8 mouse cellular contexts compared by ENCODE assay signal in genomic region chr11:115631505-115631890, GRCm38 (mm10). TPM values are rescaled to one million over a fixed set of nuclear protein-coding genes. Genes with fewer than 3 reads are reported as not detected.
DNase-seq lines count a peak whose midpoint lies in the region; ATAC-seq and TF ChIP-seq lines count a peak whose summit lies in the region.

No protein-coding gene starts in this region.

- no peak for TF ChIP-seq EP300 in liver, embryonic 14.5 days (IDR thresholded peaks at IDR 0.05; ENCODE audit: low read depth)

- no peak overlapping the region for H3K9ac ChIP-seq in midbrain, embryonic 14.5 days (replicated peaks; ENCODE audit: low read length)
- no peak overlapping the region for H3K9ac ChIP-seq in midbrain, embryonic 16.5 days (ENCODE audit: low read depth, low read length)
- H3K9ac ChIP-seq in embryonic facial prominence, embryonic 13.5 days: no peak overlapping the region
- no peak overlapping the region for H3K9ac ChIP-seq in liver, embryonic 14.5 days (replicated peaks)

- WGBS in midbrain, embryonic 14.5 days: 23% methylated on average over 3 of the region's 3 CpGs
- WGBS in midbrain, embryonic 16.5 days: 22% methylated on average over 3 of the region's 3 CpGs
- WGBS in embryonic facial prominence, embryonic 13.5 days: 28% methylated on average over 3 of the region's 3 CpGs
- 20% methylated on average over 3 of the region's 3 CpGs for whole genome bisulfite sequencing in liver, embryonic 14.5 days (ENCODE audit: insufficient replicate concordance)

- no peak overlapping the region for H3K4me3 ChIP-seq in midbrain, embryonic 14.5 days (replicated peaks; ENCODE audit: low read depth, low read length)
- H3K4me3 ChIP-seq in midbrain, embryonic 16.5 days (ENCODE audit: low read depth, low read length): no peak overlapping the region
- no peak overlapping the region for H3K4me3 ChIP-seq in embryonic facial prominence, embryonic 13.5 days
- no peak overlapping the region for H3K4me3 ChIP-seq in liver, embryonic 14.5 days (ENCODE audit: insufficient read depth in 1 of 2, low read depth in 2 of 2, low read length in 2 of 2)

- no peaks in the 10 kb centered on the region for H3K36me3 ChIP-seq in midbrain, embryonic 14.5 days (ENCODE audit: control insufficient read depth, insufficient read depth, low read length)
- H3K36me3 ChIP-seq in midbrain, embryonic 16.5 days (ENCODE audit: control insufficient read depth, insufficient read depth, low read length): no peaks in the 10 kb centered on the region
- H3K36me3 ChIP-seq in embryonic facial prominence, embryonic 13.5 days: no peaks in the 10 kb centered on the region
- H3K36me3 ChIP-seq in liver, embryonic 14.5 days (replicated peaks; ENCODE audit: control insufficient read depth, insufficient read depth, low read depth): no peaks in the 10 kb centered on the region

- no peaks in the 10 kb centered on the region for H3K9me3 ChIP-seq in midbrain, embryonic 14.5 days (ENCODE audit: control insufficient read depth, low read length)
- H3K9me3 ChIP-seq in midbrain, embryonic 16.5 days (replicated peaks; ENCODE audit: control insufficient read depth, low read length, poor library complexity, severe bottlenecking): no peaks in the 10 kb centered on the region
- H3K9me3 ChIP-seq in embryonic facial prominence, embryonic 13.5 days: no peaks in the 10 kb centered on the region
- no peaks in the 10 kb centered on the region for H3K9me3 ChIP-seq in liver, embryonic 14.5 days (ENCODE audit: control insufficient read depth, low read length)

- no peak for ATAC-seq in CD4-positive, CD25-positive, alpha-beta regulatory T cell, adult 4 months
- no peak for ATAC-seq in midbrain, embryonic 14.5 days (ENCODE audit: low FRiP score, low TSS enrichment)
- no peak for ATAC-seq in midbrain, embryonic 16.5 days
- no peak for ATAC-seq in embryonic facial prominence, embryonic 13.5 days (ENCODE audit: insufficient number of reproducible peaks, insufficient read depth, low FRiP score, low TSS enrichment, low read depth)
- ATAC-seq in liver, embryonic 14.5 days (ENCODE audit: insufficient read depth): no peak

- no peak overlapping the region for H3K4me2 ChIP-seq in midbrain, embryonic 14.5 days (ENCODE audit: low read length)
- no peak overlapping the region for H3K4me2 ChIP-seq in midbrain, embryonic 16.5 days (ENCODE audit: low read length)
- H3K4me2 ChIP-seq in embryonic facial prominence, embryonic 13.5 days: 0 out of 2 replicates have a peak overlapping the region, but pooled peaks have one; percentile 0
- peak overlapping the region; percentile 7 for H3K4me2 ChIP-seq in liver, embryonic 14.5 days (ENCODE audit: low read depth)

- H3K4me1 ChIP-seq in midbrain, embryonic 14.5 days (ENCODE audit: control insufficient read depth, insufficient read depth, low read length): peaks cover 5% of the 10 kb centered on the region; the same call in 1 of the 2 replicates
- H3K4me1 ChIP-seq in midbrain, embryonic 16.5 days (ENCODE audit: control insufficient read depth, insufficient read depth, low read length): peaks cover 7% of the 10 kb centered on the region
- H3K4me1 ChIP-seq in embryonic facial prominence, embryonic 13.5 days: peaks cover 7% of the 10 kb centered on the region; the same call in 1 of the 2 replicates
- peaks cover 0 to 14% of the 10 kb centered on the region in 2 experiments; a peak in 3 of 4 replicates for H3K4me1 ChIP-seq in liver, embryonic 14.5 days (replicated peaks; ENCODE audit: control insufficient read depth in 2 of 2, insufficient read depth in 2 of 2, low read length in 1 of 2)

- H3K27me3 ChIP-seq in midbrain, embryonic 14.5 days (ENCODE audit: control insufficient read depth, insufficient read depth, low read length): no peaks in the 10 kb centered on the region
- H3K27me3 ChIP-seq in midbrain, embryonic 16.5 days (ENCODE audit: control insufficient read depth, insufficient read depth, low read depth, low read length): no peaks in the 10 kb centered on the region
- no peaks in the 10 kb centered on the region for H3K27me3 ChIP-seq in embryonic facial prominence, embryonic 13.5 days
- no peaks in the 10 kb centered on the region for H3K27me3 ChIP-seq in liver, embryonic 14.5 days (ENCODE audit: control insufficient read depth, insufficient read depth, low read length)

- peak; percentile 79 for TF ChIP-seq CTCF in liver, embryonic 14.5 days (IDR thresholded peaks at IDR 0.05; ENCODE audit: low read depth)

- H3K27ac ChIP-seq in midbrain, embryonic 14.5 days (replicated peaks; ENCODE audit: low read depth, low read length): no peak overlapping the region
- H3K27ac ChIP-seq in midbrain, embryonic 16.5 days (ENCODE audit: low read length): no peak overlapping the region
- H3K27ac ChIP-seq in embryonic facial prominence, embryonic 13.5 days: no peak overlapping the region
- no peak overlapping the region for H3K27ac ChIP-seq in liver, embryonic 14.5 days

- peak; percentile 64 for DNase-seq in CD4-positive, CD25-positive, alpha-beta regulatory T cell, adult 2 months (ENCODE audit: low read depth, low spot score)
- DNase-seq in midbrain, embryonic 14.5 days: peak; percentile 31
- peak in 1 of 3 experiments; percentile 47 for DNase-seq in liver, embryonic 14.5 days (ENCODE audit: low read depth in 3 of 3, low spot score in 3 of 3)
- peak; percentile 49 for DNase-seq in thymus, postnatal 25 days
- DNase-seq in urinary bladder, postnatal 10 days (ENCODE audit: low spot score): no peak

RNA-seq across cellular contexts. Expression of gene Slc25a19, which starts 3.4 kb away (rescaled TPM):
- polyA plus RNA-seq in CD4-positive, CD25-positive, alpha-beta regulatory T cell, adult 4 months (2017; shearing (Covaris generic)): 10 to 100 TPM; 93.6 to 98.8 TPM
- 35.8 and 39.8 TPM in 2 replicates for polyA plus RNA-seq in midbrain, embryonic 14.5 days (2014; fragmentation: Nextera tagmentation; extraction: Ambion mirVana)
- 42.5 and 50.8 TPM in 2 replicates for polyA plus RNA-seq in midbrain, embryonic 16.5 days (2015; fragmentation: Nextera tagmentation; extraction: Ambion mirVana)
- 25.0 and 28.0 TPM in 2 replicates for polyA plus RNA-seq in embryonic facial prominence, embryonic 13.5 days (2015; fragmentation: Nextera tagmentation; extraction: Ambion mirVana)
- 7.4 and 10.5 TPM in 2 replicates for polyA plus RNA-seq in liver, embryonic 14.5 days (2012; rRNA removed)
- 8.5 and 9.4 TPM in 2 replicates for polyA plus RNA-seq in liver, embryonic 14.5 days (2014; fragmentation: Nextera tagmentation; extraction: Ambion mirVana)

RNA-seq across cellular contexts. Expression of gene Mif4gd, which starts 18.7 kb away (rescaled TPM):
- 100 to 1,000 TPM; 208 to 251 TPM for polyA plus RNA-seq in CD4-positive, CD25-positive, alpha-beta regulatory T cell, adult 4 months (2017; shearing (Covaris generic))
- 9.7 and 11.4 TPM in 2 replicates for polyA plus RNA-seq in midbrain, embryonic 14.5 days (2014; fragmentation: Nextera tagmentation; extraction: Ambion mirVana)
- polyA plus RNA-seq in midbrain, embryonic 16.5 days (2015; fragmentation: Nextera tagmentation; extraction: Ambion mirVana): 12.5 and 12.7 TPM in 2 replicates
- polyA plus RNA-seq in embryonic facial prominence, embryonic 13.5 days (2015; fragmentation: Nextera tagmentation; extraction: Ambion mirVana): 20.2 and 20.6 TPM in 2 replicates
- 21.1 and 25.6 TPM in 2 replicates for polyA plus RNA-seq in liver, embryonic 14.5 days (2012; rRNA removed)
- 24.3 and 25.6 TPM in 2 replicates for polyA plus RNA-seq in liver, embryonic 14.5 days (2014; fragmentation: Nextera tagmentation; extraction: Ambion mirVana)

RNA-seq across cellular contexts. Expression of gene Gga3, which starts 27.6 kb away (rescaled TPM):
- 10 to 100 TPM; 35.0 to 43.9 TPM for polyA plus RNA-seq in CD4-positive, CD25-positive, alpha-beta regulatory T cell, adult 4 months (2017; shearing (Covaris generic))
- polyA plus RNA-seq in midbrain, embryonic 14.5 days (2014; fragmentation: Nextera tagmentation; extraction: Ambion mirVana): 29.3 and 34.3 TPM in 2 replicates
- polyA plus RNA-seq in midbrain, embryonic 16.5 days (2015; fragmentation: Nextera tagmentation; extraction: Ambion mirVana): 34.7 and 37.5 TPM in 2 replicates
- polyA plus RNA-seq in embryonic facial prominence, embryonic 13.5 days (2015; fragmentation: Nextera tagmentation; extraction: Ambion mirVana): 18.9 and 24.6 TPM in 2 replicates
- polyA plus RNA-seq in liver, embryonic 14.5 days (2012; rRNA removed): 9.2 and 17.2 TPM in 2 replicates
- polyA plus RNA-seq in liver, embryonic 14.5 days (2014; fragmentation: Nextera tagmentation; extraction: Ambion mirVana): 6.4 and 7.2 TPM in 2 replicates

RNA-seq across cellular contexts. Expression of gene Mrps7, which starts 27.8 kb away (rescaled TPM):
- 10 to 100 TPM; 26.9 to 31.1 TPM for polyA plus RNA-seq in CD4-positive, CD25-positive, alpha-beta regulatory T cell, adult 4 months (2017; shearing (Covaris generic))
- 75.7 and 83.4 TPM in 2 replicates for polyA plus RNA-seq in midbrain, embryonic 14.5 days (2014; fragmentation: Nextera tagmentation; extraction: Ambion mirVana)
- 75.6 and 77.0 TPM in 2 replicates for polyA plus RNA-seq in midbrain, embryonic 16.5 days (2015; fragmentation: Nextera tagmentation; extraction: Ambion mirVana)
- polyA plus RNA-seq in embryonic facial prominence, embryonic 13.5 days (2015; fragmentation: Nextera tagmentation; extraction: Ambion mirVana): 92.8 and 95.6 TPM in 2 replicates
- 16.2 and 24.1 TPM in 2 replicates for polyA plus RNA-seq in liver, embryonic 14.5 days (2012; rRNA removed)
- 52.6 and 53.3 TPM in 2 replicates for polyA plus RNA-seq in liver, embryonic 14.5 days (2014; fragmentation: Nextera tagmentation; extraction: Ambion mirVana)

Comparison
In these comparisons a context has a peak if more than half of its experiments do, and no peak if none do; other contexts are left out.
1. H3K4me2 ChIP-seq: peak in embryonic facial prominence, embryonic 13.5 days (single experiment) and liver, embryonic 14.5 days (single experiment); none in midbrain, embryonic 14.5 days (single experiment) and midbrain, embryonic 16.5 days (single experiment).